Mouse (Mus musculus) layer of hippocampus, adult 8-10 months (tissue): ENCODE data around the gene Fmr1. TPM values are rescaled to one million over a fixed set of nuclear protein-coding genes. Genes with fewer than 3 reads are reported as not detected.
"Not testable (repeated sequence)": the region's sequence is repeated elsewhere in the genome, so short reads cannot be mapped to it uniquely, and the experiment has no call there.

Experiments
- DNase-seq, 2 experiments: peaks; one replicate each; pipeline ENCODE4 v3.0.0; 2022; ENCODE audit warnings: low spot score in 2 of 2
- total RNA-seq, 4 experiments: library from RNA; stranded (reverse); gene quantifications; 2 replicates each; pipeline ENCODE4 v1.2.4; 2022

The Fmr1 gene
- total RNA-seq, result 10 to 100 TPM; 53.0 to 64.6 (median 57.8) TPM

GRCm38 (mm10) chrX:68678333-68678740 is at the start of gene Fmr1:
Fmr1 (plus strand) TSS chrX:68678541.
- DNase-seq, result peak; percentile 92 to 93

- no peak for DNase-seq
These were observed 36.7 kb upstream of the Fmr1 start for GRCm38 (mm10) chrX:68641603-68642002.

- peak; percentile 6 for DNase-seq
These were observed 33.0 kb upstream of the Fmr1 start for GRCm38 (mm10) chrX:68645154-68645919.

DNA sequence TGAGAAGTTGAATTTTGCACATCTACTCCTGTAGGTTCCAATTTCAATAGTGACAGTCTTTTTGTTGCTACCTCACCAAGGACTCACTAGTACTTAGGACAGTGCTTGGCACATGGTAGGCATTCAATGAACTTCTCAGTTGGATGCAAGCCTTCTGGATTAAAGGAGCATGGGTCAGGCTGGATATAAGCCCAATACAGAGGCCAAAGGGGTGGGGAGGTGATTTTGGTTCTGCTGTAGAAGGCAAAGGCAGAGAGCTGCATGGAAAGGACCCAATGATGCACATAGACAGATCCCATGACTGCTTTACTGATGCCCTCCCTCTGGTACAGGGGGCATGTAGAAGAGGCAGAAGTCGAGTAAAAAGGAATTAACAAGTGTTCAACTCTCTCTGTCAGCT is 833 bp upstream of the Fmr1 start:
- DNase-seq, result no peak

DNA sequence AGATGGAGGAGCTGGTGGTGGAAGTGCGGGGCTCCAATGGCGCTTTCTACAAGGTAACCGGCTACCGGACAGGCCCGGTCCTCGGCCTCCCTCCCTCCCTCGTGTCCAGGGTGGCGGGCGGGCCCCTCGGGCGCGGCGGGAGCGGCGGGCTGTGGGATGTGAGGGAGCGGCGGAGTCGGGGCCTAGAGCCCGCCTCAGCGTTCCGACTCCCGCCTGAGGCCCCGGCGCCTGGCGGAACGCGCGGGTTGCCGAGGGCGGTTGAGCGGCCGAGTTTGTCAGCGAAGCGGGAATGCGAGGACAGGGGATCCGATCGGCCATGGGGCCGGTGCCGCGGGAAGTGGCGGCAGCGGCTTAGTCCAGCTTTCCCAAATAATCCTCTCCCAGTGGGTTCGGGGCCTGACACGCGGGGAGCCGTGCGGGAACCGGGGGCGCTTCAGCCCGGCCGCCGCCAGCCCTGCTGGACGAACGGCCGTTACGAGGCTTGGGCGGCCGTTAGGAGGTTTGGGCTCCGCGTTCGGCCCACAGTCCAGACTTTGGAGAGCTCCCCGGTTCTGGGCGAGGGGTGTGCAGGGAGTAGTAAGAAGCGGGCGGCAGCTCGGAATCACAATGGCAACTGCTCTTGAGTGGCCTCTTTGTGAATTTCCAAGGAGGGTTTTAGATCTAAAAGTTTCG is 610 bp downstream of the Fmr1 start:
- no peak for DNase-seq

DNA sequence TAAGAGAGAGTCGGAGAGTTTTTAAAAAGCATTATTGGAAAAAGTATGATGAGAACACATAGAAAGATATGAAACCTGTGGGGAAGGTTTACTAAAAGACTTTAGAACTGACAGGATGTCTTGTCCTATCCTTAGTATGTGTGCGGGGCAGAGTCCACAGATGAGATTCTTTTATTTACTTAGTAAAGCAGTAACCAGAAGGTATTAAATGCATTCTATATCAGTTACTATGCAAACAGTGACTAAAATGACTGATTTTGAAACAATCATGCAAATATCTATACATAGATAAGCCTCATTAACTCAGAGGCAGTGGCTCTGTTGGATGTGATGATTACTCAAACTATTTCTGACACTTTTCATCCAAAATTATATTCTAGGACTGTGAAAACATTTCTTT is 6.4 kb downstream of the Fmr1 start:
- DNase-seq, result no peak

DNA sequence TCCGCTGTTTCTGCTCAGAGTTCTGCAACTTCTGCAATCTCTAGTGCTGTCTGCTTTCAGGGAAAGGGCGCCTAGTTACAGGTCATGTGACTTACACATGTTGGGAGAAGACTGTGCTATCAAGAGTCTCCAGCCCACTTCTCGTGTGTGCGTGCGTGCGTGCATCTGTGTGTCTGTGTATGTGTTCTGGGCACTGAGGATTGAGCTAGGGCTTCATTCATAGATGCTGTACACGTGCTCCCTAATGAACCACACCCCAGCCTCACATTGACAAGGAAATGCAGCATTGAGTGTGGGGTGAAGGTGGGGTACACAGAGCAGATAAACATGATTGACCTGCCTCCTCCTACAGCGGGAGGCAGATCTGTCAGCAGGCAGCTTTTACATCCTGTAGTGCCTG is 13.6 kb downstream of the Fmr1 start:
- not testable (repeated sequence) for DNase-seq

DNA sequence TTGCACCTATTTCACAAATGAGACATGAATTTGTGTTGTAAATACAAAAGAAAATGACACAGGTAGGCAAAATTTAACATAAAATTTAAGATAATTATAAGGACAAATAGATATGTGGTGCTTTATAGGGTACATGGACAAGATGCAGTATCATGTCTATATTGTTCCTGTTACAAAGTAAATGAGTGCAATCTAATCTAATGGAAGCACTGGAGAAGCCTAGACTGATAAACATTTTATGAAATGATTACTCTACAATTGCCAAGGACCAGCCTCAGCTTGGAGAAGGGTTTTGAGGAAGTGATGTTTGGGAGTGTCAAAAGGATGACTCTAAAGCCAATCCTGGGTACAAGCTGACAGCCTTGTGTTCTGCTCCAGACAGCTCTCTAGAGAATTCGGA is 58.6 kb downstream of the Fmr1 start:
- DNase-seq, result no peak

- no peak for DNase-seq
These were observed 61.7 kb downstream of the Fmr1 start for GRCm38 (mm10) chrX:68740088-68740487.

GRCm38 (mm10) chrX:68761606-68762005 is 83.3 kb downstream of the Fmr1 start, which contains the start of gene Fmr1nb:
Fmr1nb (plus strand) TSS chrX:68761839.
- DNase-seq, result no peak

Other genes starting within 250 kb of the Fmr1 start
- gene Fmr1nb, start 83.3 kb downstream of the Fmr1 start, total RNA-seq, result under 1 TPM in 2 of 4 experiments, not detected in 2; 0.43 to 0.67 TPM
- 1 to 10 TPM in 2 of 4 experiments, under 1 TPM in 2; 0.23 to 1.9 (median 0.96) TPM for gene Gm14698, start 142.6 kb downstream of the Fmr1 start, total RNA-seq
- not detected for gene Gm6812, start 214.5 kb downstream of the Fmr1 start, total RNA-seq